Mouse (Mus musculus): ENCODE data around the gene Tmem203. TPM values are rescaled to one million over a fixed set of nuclear protein-coding genes. Genes with fewer than 3 reads are reported as not detected.

The Tmem203 gene
- polyA plus RNA-seq, 1 experiment: 20.0 TPM

- peaks cover 58% of the 10 kb centered on the region for H3K36me3 ChIP-seq (replicated peaks; ENCODE audit: low read length)
- no peaks in the 10 kb centered on the region for H3K9me3 ChIP-seq
- no peak overlapping the region for H3K4me3 ChIP-seq (replicated peaks)
- peaks cover 93% of the 10 kb centered on the region for H3K4me1 ChIP-seq
- no peaks in the 10 kb centered on the region for H3K27me3 ChIP-seq (replicated peaks)
- no peak for TF ChIP-seq GATA1 (IDR thresholded peaks at IDR 0.05; ENCODE audit: borderline replicate concordance, low read length)
- TF ChIP-seq FLI1 (IDR thresholded peaks at IDR 0.05; ENCODE audit: low read length): no peak
Measured at GRCm38 (mm10) chr2:25267746-25268309, 12.6 kb downstream of the Tmem203 start.

GRCm38 (mm10) chr2:25271827-25272511 lies 16.7 kb downstream of the Tmem203 start, which contains the start of the genes Ssna1 and Anapc2:
TSS of gene Ssna1 (minus strand) at chr2:25272438.
TSS of gene Anapc2 (plus strand) at chr2:25272478.
- Histone ChIP-seq H3K27me3 (replicated peaks) (no peaks in the 10 kb centered on the region), H3K4me1 (peaks cover 76% of the 10 kb centered on the region), H3K4me3 (replicated peaks) (peak within 1 kb of the TSS; percentile 97), H3K36me3 (replicated peaks; ENCODE audit: low read length) (peaks cover 80% of the 10 kb centered on the region), H3K9me3 (no peaks in the 10 kb centered on the region)
- no peak for TF ChIP-seq GATA1 (IDR thresholded peaks at IDR 0.05; ENCODE audit: borderline replicate concordance, low read length)
- TF ChIP-seq FLI1 (IDR thresholded peaks at IDR 0.05; ENCODE audit: low read length): no peak

GRCm38 (mm10) chr2:25272515-25272914 lies 17.3 kb downstream of the Tmem203 start:
- H3K4me3 ChIP-seq (replicated peaks): peak overlapping the region; percentile 97
- H3K9me3 ChIP-seq: no peaks in the 10 kb centered on the region
- H3K4me1 ChIP-seq: peaks cover 70% of the 10 kb centered on the region
- no peaks in the 10 kb centered on the region for H3K27me3 ChIP-seq (replicated peaks)
- peaks cover 80% of the 10 kb centered on the region for H3K36me3 ChIP-seq (replicated peaks; ENCODE audit: low read length)
- TF ChIP-seq GATA1 (IDR thresholded peaks at IDR 0.05; ENCODE audit: borderline replicate concordance, low read length) (no peak), FLI1 (IDR thresholded peaks at IDR 0.05; ENCODE audit: low read length) (no peak)

GRCm38 (mm10) chr2:25273010-25273409 lies 17.8 kb downstream of the Tmem203 start:
- peak overlapping the region; percentile 97 for H3K4me3 ChIP-seq (replicated peaks)
- TF ChIP-seq FLI1 (IDR thresholded peaks at IDR 0.05; ENCODE audit: low read length) (no peak), GATA1 (IDR thresholded peaks at IDR 0.05; ENCODE audit: borderline replicate concordance, low read length) (no peak)
- H3K9me3 ChIP-seq: no peaks in the 10 kb centered on the region
- no peaks in the 10 kb centered on the region for H3K27me3 ChIP-seq (replicated peaks)
- peaks cover 65% of the 10 kb centered on the region for H3K4me1 ChIP-seq
- H3K36me3 ChIP-seq (replicated peaks; ENCODE audit: low read length): peaks cover 80% of the 10 kb centered on the region

DNA sequence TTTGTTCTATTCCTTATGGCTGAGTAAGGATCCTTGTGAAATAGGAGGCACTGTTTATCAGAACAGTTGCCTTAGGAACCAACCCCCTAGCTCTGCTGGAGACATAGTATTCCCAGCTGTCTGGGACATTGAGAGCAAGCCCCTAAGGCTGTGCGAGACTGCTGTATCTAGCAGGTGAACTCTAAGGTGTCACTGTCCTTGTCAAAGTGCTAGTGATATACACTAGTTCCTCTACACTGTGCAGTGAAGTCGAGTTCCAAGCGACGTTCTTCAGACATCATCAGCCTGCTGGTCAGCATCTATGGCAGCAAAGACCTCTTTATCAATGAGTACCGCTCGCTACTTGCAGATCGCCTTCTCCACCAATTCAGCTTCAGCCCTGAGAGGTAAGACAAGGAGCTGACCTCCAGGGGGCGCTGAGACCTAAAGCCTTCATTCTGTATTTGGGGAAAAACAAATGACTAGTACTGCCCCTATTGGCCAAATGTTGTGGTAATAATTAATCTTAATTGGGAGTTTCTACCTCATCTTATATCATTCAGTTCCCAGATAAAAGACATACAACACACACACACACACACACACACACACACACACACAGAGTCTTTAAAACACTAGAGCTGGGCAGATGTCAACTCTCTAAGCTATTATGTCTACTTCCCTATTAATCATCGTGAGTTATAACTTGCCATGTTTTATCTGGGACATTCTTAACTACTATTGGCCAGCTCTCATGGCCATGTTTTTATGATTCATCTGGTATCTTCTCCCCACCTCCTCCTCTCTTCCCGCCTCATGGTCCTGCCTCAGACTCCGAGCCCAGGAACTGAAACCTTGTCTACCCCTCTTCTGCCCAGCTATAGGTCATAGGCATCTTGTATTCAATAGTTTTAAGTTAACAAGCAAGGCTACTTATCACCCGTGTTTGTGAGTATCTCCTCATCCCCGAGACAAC lies 24.0 kb downstream of the Tmem203 start:
- H3K36me3 ChIP-seq (replicated peaks; ENCODE audit: low read length): peaks cover 97% of the 10 kb centered on the region
- no peaks in the 10 kb centered on the region for H3K27me3 ChIP-seq (replicated peaks)
- no peaks in the 10 kb centered on the region for H3K9me3 ChIP-seq
- no peak for TF ChIP-seq GATA1 (IDR thresholded peaks at IDR 0.05; ENCODE audit: borderline replicate concordance, low read length)
- TF ChIP-seq FLI1 (IDR thresholded peaks at IDR 0.05; ENCODE audit: low read length): no peak
- H3K4me3 ChIP-seq (replicated peaks): no peak overlapping the region
- peaks cover 10% of the 10 kb centered on the region; the same call in 1 of the 2 replicates for H3K4me1 ChIP-seq

GRCm38 (mm10) chr2:25285551-25285950 lies 30.3 kb downstream of the Tmem203 start:
- Histone ChIP-seq H3K9me3 (no peaks in the 10 kb centered on the region), H3K4me3 (replicated peaks) (no peak overlapping the region), H3K4me1 (peaks cover 25% of the 10 kb centered on the region), H3K27me3 (replicated peaks) (peaks cover 40% of the 10 kb centered on the region), H3K36me3 (replicated peaks; ENCODE audit: low read length) (peaks cover 59% of the 10 kb centered on the region)
- TF ChIP-seq GATA1 (IDR thresholded peaks at IDR 0.05; ENCODE audit: borderline replicate concordance, low read length): no peak

DNA sequence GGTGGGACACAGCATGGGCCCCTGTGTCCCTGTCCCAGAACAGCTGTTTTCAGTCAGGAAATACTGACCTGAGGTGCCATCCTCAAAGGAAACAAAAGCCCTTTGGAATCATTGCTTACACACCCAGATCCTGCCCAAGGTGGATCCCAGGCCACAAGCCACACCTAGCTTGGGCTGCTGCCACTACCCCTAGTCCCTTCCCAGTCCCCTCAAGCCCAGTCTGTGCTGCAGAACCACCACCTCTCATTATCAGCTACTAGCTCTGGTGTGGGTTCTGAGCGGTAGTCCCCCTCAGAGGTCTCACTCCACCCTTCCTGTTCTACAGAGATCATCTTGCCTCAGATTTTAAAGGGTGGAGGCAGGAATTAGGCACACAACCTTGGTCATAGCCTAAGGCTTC lies 31.1 kb downstream of the Tmem203 start:
- H3K36me3 ChIP-seq (replicated peaks; ENCODE audit: low read length): peaks cover 52% of the 10 kb centered on the region

DNA sequence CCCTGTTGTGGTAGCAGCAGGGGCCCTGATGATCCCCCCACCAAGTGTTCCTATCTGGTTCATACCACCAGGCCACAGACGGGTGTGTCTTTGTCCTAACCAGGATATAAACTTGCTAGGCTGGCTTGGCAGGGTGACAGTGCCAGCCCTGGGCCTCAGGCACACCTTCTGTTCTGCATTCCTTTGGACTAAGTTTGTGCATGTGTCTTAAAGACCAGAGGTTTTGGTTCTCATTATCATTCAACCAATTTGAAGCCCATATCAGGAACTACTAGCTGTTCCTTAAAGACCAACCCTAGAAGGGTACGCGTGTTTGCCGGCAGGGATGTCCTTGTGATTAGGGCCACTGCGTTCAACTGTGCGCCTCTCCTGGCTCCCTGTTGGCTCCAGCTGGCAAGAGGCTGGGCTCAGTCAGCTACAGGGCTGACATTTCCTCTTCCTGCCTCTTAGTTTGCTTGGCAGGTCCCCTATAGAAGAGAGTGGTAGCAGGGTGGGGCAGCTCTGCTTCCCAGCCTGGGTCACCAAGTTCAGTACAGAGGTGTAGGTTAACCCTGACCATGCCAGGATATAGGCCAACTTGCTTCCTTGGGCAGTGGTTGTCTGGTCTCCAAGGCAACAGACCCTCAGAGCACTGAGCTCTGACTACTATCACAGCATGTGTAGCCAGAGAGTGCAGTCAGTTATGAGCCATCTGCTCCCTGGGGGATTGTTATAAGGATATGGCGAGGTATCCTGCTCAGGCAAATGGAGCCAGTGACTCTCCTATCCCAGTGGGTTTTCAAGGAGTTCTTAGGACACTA lies 31.8 kb downstream of the Tmem203 start:
- Histone ChIP-seq H3K4me3 (replicated peaks) (no peak overlapping the region), H3K9me3 (no peaks in the 10 kb centered on the region), H3K27me3 (replicated peaks) (peaks cover 55% of the 10 kb centered on the region), H3K36me3 (replicated peaks; ENCODE audit: low read length) (peaks cover 47% of the 10 kb centered on the region), H3K4me1 (peaks cover 39% of the 10 kb centered on the region)
- TF ChIP-seq FLI1 (IDR thresholded peaks at IDR 0.05; ENCODE audit: low read length) (no peak), GATA1 (IDR thresholded peaks at IDR 0.05; ENCODE audit: borderline replicate concordance, low read length) (no peak)

More for the DNA sequence above, 31.1 kb downstream of the Tmem203 start:
- Histone ChIP-seq H3K4me3 (replicated peaks) (no peak overlapping the region), H3K4me1 (peaks cover 33% of the 10 kb centered on the region), H3K27me3 (replicated peaks) (peaks cover 48% of the 10 kb centered on the region), H3K9me3 (no peaks in the 10 kb centered on the region)
- TF ChIP-seq GATA1 (IDR thresholded peaks at IDR 0.05; ENCODE audit: borderline replicate concordance, low read length) (no peak), FLI1 (IDR thresholded peaks at IDR 0.05; ENCODE audit: low read length) (no peak)
